Mouse (Mus musculus) kidney, adult 9 months (tissue): Measurements from ENCODE around the gene Camk1g.

Source experiments
- DNase-seq: peaks from one replicate; pipeline ENCODE4 v3.0.0; 2022

Gene Camk1g

GRCm38 (mm10) chr1:193299995-193300394 is 70.1 kb downstream of the Camk1g start:
- no peak for DNase-seq

- DNase-seq = no peak
Observed at GRCm38 (mm10) chr1:193298141-193298765, 71.8 kb downstream of the Camk1g start.
